Mouse (Mus musculus) midbrain, embryonic 11.5 days (tissue): Measurements from ENCODE around the gene Crybg3. TPM values are rescaled to one million over a fixed set of nuclear protein-coding genes. Genes with fewer than 3 reads are reported as not detected.

Experiments used
- ATAC-seq: fragments of 200-750 bp; cut with Nextera tagmentation; 2 replicates; pipeline ENCODE4 v1.8.0; 2017; ENCODE audit warnings: moderate TSS enrichment, moderate library complexity; ENCODE audit not compliant: low FRiP score
- DNase-seq: peaks from one replicate; pipeline ENCODE4 v3.0.0; 2015; ENCODE audit warnings: low spot score; ENCODE audit errors: missing footprints
- H3K27ac ChIP-seq: fragments of 300-500 bp; sonication (generic); 2 replicates; pipeline ENCODE4 v1.5.1; 2014; ENCODE audit warnings: low read depth, low read length
- H3K27me3 ChIP-seq: fragments of 300-500 bp; sonication (generic); 2 replicates; pipeline ENCODE4 v1.6.1; 2014; ENCODE audit warnings: mild to moderate bottlenecking, low read length, moderate library complexity, mixed read lengths; ENCODE audit not compliant: control insufficient read depth, insufficient read depth
- H3K36me3 ChIP-seq: fragments of 300-500 bp; sonication (generic); 2 replicates; pipeline ENCODE4 v1.6.1; 2014; ENCODE audit warnings: mild to moderate bottlenecking, low read length, moderate library complexity, mixed read lengths; ENCODE audit not compliant: control insufficient read depth, insufficient read depth
- H3K4me1 ChIP-seq: fragments of 300-500 bp; sonication (generic); 2 replicates; pipeline ENCODE4 v1.6.1; 2014; ENCODE audit warnings: low read length; ENCODE audit not compliant: control insufficient read depth, insufficient read depth
- H3K4me2 ChIP-seq: fragments of 300-500 bp; sonication (generic); 2 replicates; pipeline ENCODE4 v1.6.1; 2014; ENCODE audit warnings: mild to moderate bottlenecking, moderate library complexity
- H3K4me3 ChIP-seq: fragments of 300-500 bp; sonication (generic); 2 replicates; pipeline ENCODE4 v1.5.1; 2014; ENCODE audit warnings: low read depth, low read length
- H3K9ac ChIP-seq: fragments of 300-500 bp; sonication (generic); 2 replicates; pipeline ENCODE4 v1.6.1; 2014; ENCODE audit warnings: low read length
- H3K9me3 ChIP-seq: fragments of 300-500 bp; sonication (generic); 2 replicates; pipeline ENCODE4 v1.6.1; 2016; ENCODE audit warnings: low read length; ENCODE audit not compliant: control insufficient read depth
- WGBS: fragments of 180-500 bp; shearing (Covaris S2); extraction: QIAGEN DNeasy Blood & Tissue Kit; methylation state at CpG from one replicate; pipeline ENCODE4 v1.1.7; 2014; 5-methylcytosine and 5-hydroxymethylcytosine counted together
- polyA plus RNA-seq: library from polyadenylated mRNA; unstranded; fragments of >200 nt; fragmentation: Nextera tagmentation; extraction: Ambion mirVana; gene quantifications from 2 replicates; pipeline ENCODE4 v1.2.1, GENCODE M21; 2014

Crybg3 gene
- polyA plus RNA-seq = 6.2 and 6.5 TPM in 2 replicates

- Histone ChIP-seq H3K9ac (peak within 1 kb of the TSS; percentile 58), H3K4me3 (peak within 1 kb of the TSS; percentile 55), H3K36me3 (no peaks in the 10 kb centered on the region), H3K27ac (no peak within 1 kb of the TSS), H3K9me3 (no peaks in the 10 kb centered on the region), H3K27me3 (0 out of 2 replicates have a peak, but pooled peaks cover 2% of the 10 kb centered on the region), H3K4me1 (no peaks in the 10 kb centered on the region; the same call in 1 of the 2 replicates), H3K4me2 (peak within 1 kb of the TSS; percentile 67)
- WGBS = under 1% methylated on average over 84 of the region's 90 CpGs
- ATAC-seq (peak; percentile 91), DNase-seq (peak; percentile 95)
These were observed at the start of gene Crybg3 for GRCm38 (mm10) chr16:59600311-59601251. Crybg3 (minus strand) TSS chr16:59600979.

- no peaks in the 10 kb centered on the region for H3K4me1 ChIP-seq
- no peak overlapping the region for H3K9ac ChIP-seq
- H3K9me3 ChIP-seq = no peaks in the 10 kb centered on the region
- ATAC-seq = no peak
- H3K4me2 ChIP-seq = no peak overlapping the region
- 51% methylated on average over 2 of the region's 2 CpGs for WGBS
- H3K27me3 ChIP-seq = no peaks in the 10 kb centered on the region
- DNase-seq = no peak
- no peak overlapping the region for H3K4me3 ChIP-seq
- H3K36me3 ChIP-seq = no peaks in the 10 kb centered on the region
- H3K27ac ChIP-seq = no peak overlapping the region
These were observed 43.0 kb upstream of the Crybg3 start for GRCm38 (mm10) chr16:59643766-59644165.

DNA sequence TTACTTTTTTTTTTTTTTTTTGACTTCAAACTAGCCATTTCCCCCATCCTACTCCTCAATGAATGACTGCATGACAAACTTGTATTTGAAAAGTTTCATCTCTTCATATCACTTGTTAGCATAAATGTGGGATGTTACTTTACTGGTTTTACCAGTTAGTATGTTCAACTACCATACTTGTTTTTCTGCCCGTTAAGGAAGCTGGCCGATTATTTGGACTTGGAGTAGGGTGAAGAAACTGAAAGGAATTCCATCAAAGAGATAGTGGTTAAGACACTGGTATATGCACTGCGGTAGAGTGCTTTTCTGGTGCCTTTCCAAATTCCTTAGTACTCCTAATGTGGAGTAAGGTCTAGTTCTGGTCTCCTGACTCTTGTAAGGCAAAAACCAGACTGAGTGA, 39.2 kb upstream of the Crybg3 start:
- H3K4me1 ChIP-seq = no peaks in the 10 kb centered on the region; the same call in 1 of the 2 replicates
- WGBS = 89% methylated on average over 3 of the region's 3 CpGs
- no peak overlapping the region for H3K9ac ChIP-seq
- no peak overlapping the region for H3K4me3 ChIP-seq
- no peak overlapping the region; the same call in 1 of the 2 replicates for H3K27ac ChIP-seq
- no peaks in the 10 kb centered on the region for H3K36me3 ChIP-seq
- H3K9me3 ChIP-seq = no peaks in the 10 kb centered on the region
- DNase-seq = peak; percentile 86
- no peak overlapping the region; the same call in 1 of the 2 replicates for H3K4me2 ChIP-seq
- ATAC-seq = no peak
- H3K27me3 ChIP-seq = no peaks in the 10 kb centered on the region

DNA sequence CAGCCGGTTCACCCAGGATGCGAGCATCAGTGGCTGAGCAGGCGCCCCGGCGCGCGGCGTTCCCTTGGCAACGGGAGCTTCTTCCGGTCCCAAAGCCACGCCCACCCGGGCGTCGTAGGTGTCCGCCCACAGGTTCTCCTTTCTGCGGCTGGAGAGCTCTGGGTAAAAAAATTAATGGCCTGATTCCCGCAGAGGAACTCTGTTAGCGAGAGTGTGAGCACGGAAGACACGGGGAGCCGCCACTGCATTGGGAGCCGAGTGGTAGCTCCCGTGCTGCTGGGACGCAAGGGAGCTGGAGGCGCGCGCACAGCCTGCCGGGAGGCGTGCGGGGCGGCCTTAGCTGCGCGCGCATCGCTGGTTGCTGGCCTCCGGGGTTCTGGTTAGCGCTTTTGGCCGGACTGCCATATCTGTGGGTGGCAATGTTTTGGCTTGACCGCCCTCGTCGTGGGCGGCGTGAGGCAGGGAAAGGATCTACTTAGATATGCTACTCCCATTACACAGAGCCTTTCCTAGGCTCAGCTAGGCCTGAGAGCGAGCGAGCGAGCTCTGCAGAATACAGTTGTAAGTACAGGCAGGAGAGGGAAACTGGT, 38.4 kb upstream of the Crybg3 start, which contains the start of gene Arl6:
Arl6 (minus strand) TSS at position 290 of the 590 bp plus-strand sequence.
- no peaks in the 10 kb centered on the region for H3K36me3 ChIP-seq
- H3K4me3 ChIP-seq = peak within 1 kb of the TSS; percentile 70
- H3K27me3 ChIP-seq = no peaks in the 10 kb centered on the region
- ATAC-seq = peak; percentile 98
- H3K9ac ChIP-seq = peak within 1 kb of the TSS; percentile 77
- H3K4me1 ChIP-seq = no peaks in the 10 kb centered on the region; the same call in 1 of the 2 replicates
- H3K4me2 ChIP-seq = peak within 1 kb of the TSS; percentile 67
- peak; percentile 100 for DNase-seq
- H3K9me3 ChIP-seq = no peaks in the 10 kb centered on the region
- H3K27ac ChIP-seq = peak within 1 kb of the TSS; percentile 98
- WGBS = under 1% methylated on average over 46 of the region's 46 CpGs

DNA sequence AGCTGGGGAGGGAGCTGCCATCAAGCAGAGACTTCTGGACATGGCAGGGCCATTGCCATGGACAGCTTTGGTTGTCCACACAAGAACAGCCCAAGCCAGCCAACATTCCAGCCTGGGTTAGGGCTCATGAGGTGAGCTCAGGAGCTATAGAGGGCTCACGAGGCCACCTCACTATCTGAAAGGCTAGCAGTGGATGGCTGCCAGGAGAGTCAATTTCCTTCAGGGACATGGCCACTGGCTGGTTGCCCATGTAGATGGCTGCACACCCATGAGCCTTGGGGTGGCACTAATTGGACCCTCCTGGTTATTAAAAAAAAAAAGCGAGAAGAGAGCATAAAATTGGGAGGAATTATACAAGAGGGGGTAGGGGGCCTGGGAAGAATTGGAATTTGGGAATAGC, 33.8 kb upstream of the Crybg3 start:
- H3K36me3 ChIP-seq = peaks cover 3% of the 10 kb centered on the region; the same call in 1 of the 2 replicates
- DNase-seq = no peak
- no peak for ATAC-seq
- no peak overlapping the region for H3K9ac ChIP-seq
- no peak overlapping the region for H3K27ac ChIP-seq
- H3K4me1 ChIP-seq = no peaks in the 10 kb centered on the region; the same call in 1 of the 2 replicates
- H3K4me2 ChIP-seq = no peak overlapping the region
- no peaks in the 10 kb centered on the region for H3K27me3 ChIP-seq
- no peak overlapping the region for H3K4me3 ChIP-seq
- 83% methylated on average over 2 of the region's 2 CpGs for WGBS
- H3K9me3 ChIP-seq = no peaks in the 10 kb centered on the region

- Histone ChIP-seq H3K4me3 (no peak overlapping the region), H3K36me3 (no peaks in the 10 kb centered on the region), H3K27me3 (no peaks in the 10 kb centered on the region), H3K4me2 (no peak overlapping the region), H3K9ac (no peak overlapping the region), H3K9me3 (no peaks in the 10 kb centered on the region), H3K27ac (no peak overlapping the region), H3K4me1 (no peaks in the 10 kb centered on the region)
- 100% methylated on average over 2 of the region's 2 CpGs for WGBS
- DNase-seq (no peak), ATAC-seq (no peak)
These were observed 20.8 kb upstream of the Crybg3 start for GRCm38 (mm10) chr16:59621554-59621953.

GRCm38 (mm10) chr16:59617167-59617566, 16.4 kb upstream of the Crybg3 start:
- Histone ChIP-seq H3K4me1 (no peaks in the 10 kb centered on the region), H3K4me3 (no peak overlapping the region), H3K27me3 (no peaks in the 10 kb centered on the region), H3K36me3 (no peaks in the 10 kb centered on the region), H3K9me3 (no peaks in the 10 kb centered on the region), H3K4me2 (no peak overlapping the region), H3K9ac (no peak overlapping the region), H3K27ac (no peak overlapping the region)
- DNase-seq (peak; percentile 86), ATAC-seq (peak; percentile 72)
- 46% methylated on average over 3 of the region's 3 CpGs for WGBS

DNA sequence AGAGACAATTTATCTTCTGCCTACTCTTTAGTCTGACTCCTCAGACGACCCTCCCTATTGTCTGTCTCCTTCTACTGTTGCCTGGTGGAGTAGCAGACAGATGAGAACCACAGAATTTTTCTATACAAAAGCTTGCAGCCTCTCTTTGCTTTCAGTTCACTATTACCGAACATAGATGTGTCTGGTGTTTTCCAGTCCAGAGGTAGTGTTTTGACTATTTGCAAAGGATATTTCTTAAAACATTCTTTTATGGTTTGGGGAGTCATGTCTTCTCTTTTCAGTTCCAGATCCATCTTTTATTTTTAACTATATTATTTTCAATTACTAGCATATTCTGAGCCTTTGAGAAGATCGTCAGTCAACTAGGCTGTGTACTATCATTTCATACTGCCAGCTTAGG, 14.9 kb upstream of the Crybg3 start:
- DNase-seq (no peak), ATAC-seq (no peak)
- Histone ChIP-seq H3K4me1 (no peaks in the 10 kb centered on the region), H3K4me3 (no peak overlapping the region), H3K27ac (no peak overlapping the region), H3K9me3 (no peaks in the 10 kb centered on the region), H3K27me3 (no peaks in the 10 kb centered on the region), H3K4me2 (no peak overlapping the region), H3K9ac (no peak overlapping the region), H3K36me3 (no peaks in the 10 kb centered on the region)
- 80% methylated on average over 3 of the region's 3 CpGs for WGBS

DNA sequence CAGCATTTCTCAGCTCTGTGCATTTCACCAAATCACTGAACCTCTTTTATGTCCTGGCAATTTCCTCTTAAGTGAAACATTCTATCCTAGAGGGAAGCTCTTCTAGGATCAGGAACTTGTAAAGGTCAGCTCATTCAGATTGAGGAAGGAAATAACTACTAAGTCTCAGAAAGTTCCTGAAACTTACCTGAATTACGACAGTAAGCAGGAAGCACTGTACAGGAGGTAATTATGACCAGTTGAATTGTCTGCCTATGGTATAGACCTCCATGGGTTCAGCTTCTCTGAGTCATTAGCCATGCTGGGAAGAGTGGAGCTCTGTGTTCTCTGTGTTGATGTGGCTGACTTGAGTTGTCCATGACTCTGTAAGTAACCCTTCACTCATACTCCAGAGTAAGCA, 10.0 kb upstream of the Crybg3 start:
- Histone ChIP-seq H3K9ac (no peak overlapping the region), H3K27me3 (no peaks in the 10 kb centered on the region), H3K9me3 (no peaks in the 10 kb centered on the region), H3K36me3 (no peaks in the 10 kb centered on the region), H3K4me2 (no peak overlapping the region), H3K4me1 (no peaks in the 10 kb centered on the region), H3K4me3 (no peak overlapping the region), H3K27ac (no peak overlapping the region)
- no peak for DNase-seq
- 85% methylated on average over 1 of the region's 1 CpGs for WGBS
- ATAC-seq = no peak
